Mouse (Mus musculus) kidney, postnatal 0 days (tissue): ENCODE measurements at regions not wholly inside any gene's neighbourhood (a gene's known extent, or its start where the extent isn't known, plus 50 kb on each side); places are given as distances from the start of the nearest gene placed in this dataset.

ENCODE experiments used
- ATAC-seq: fragments of 200-750 bp; cut with Nextera tagmentation; replicated peaks from 2 replicates; pipeline ENCODE4 v1.8.0; 2017; ENCODE audit warnings: low read depth, moderate number of reproducible peaks, moderate TSS enrichment, moderate library complexity; ENCODE audit not compliant: low FRiP score
- DNase-seq: peaks from one replicate; pipeline ENCODE4 v3.0.0-alpha.2; 2016; ENCODE audit warnings: low spot score
- H3K27ac ChIP-seq: fragments of 300-500 bp; sonication (generic); 2 replicates; pipeline ENCODE4 v1.5.1; 2014; ENCODE audit warnings: mild to moderate bottlenecking
- H3K27me3 ChIP-seq: fragments of 300-500 bp; sonication (generic); 2 replicates; pipeline ENCODE4 v1.6.1; 2014; ENCODE audit warnings: low read length, mixed read lengths; ENCODE audit not compliant: insufficient read depth
- H3K36me3 ChIP-seq: fragments of 300-500 bp; sonication (generic); 2 replicates; pipeline ENCODE4 v1.6.1; 2014; ENCODE audit warnings: low read length, mixed read lengths; ENCODE audit not compliant: insufficient read depth
- H3K4me1 ChIP-seq: fragments of 300-500 bp; sonication (generic); replicated peaks from 2 replicates; pipeline ENCODE4 v1.6.1; 2014; ENCODE audit warnings: antibody characterized with exemption, low read length, mixed read lengths; ENCODE audit not compliant: insufficient read depth
- H3K4me2 ChIP-seq: fragments of 300-500 bp; sonication (generic); 2 replicates; pipeline ENCODE4 v1.6.1; 2014; ENCODE audit warnings: mild to moderate bottlenecking, low read length, moderate library complexity, mixed read lengths
- H3K4me3 ChIP-seq: fragments of 300-500 bp; sonication (generic); replicated peaks from 2 replicates; pipeline ENCODE4 v1.5.1; 2014; ENCODE audit warnings: low read depth, low read length
- H3K9ac ChIP-seq: fragments of 300-500 bp; sonication (generic); 2 replicates; pipeline ENCODE4 v1.6.1; 2014; ENCODE audit warnings: low read depth, low read length
- H3K9me3 ChIP-seq: fragments of 300-500 bp; sonication (generic); replicated peaks from 2 replicates; pipeline ENCODE4 v1.6.1; 2016; ENCODE audit warnings: low read length, inconsistent platforms, mixed read lengths
- CTCF ChIP-seq: IDR thresholded peaks from 2 replicates; pipeline ENCODE4 v1.5.1; 2016; ENCODE audit warnings: antibody characterized with exemption, low read depth, mild to moderate bottlenecking, moderate library complexity
- WGBS: fragments of 180-500 bp; shearing (Covaris S2); extraction: QIAGEN DNeasy Blood & Tissue Kit; methylation state at CpG from one replicate; pipeline ENCODE4 v1.1.7; 2014; 5-methylcytosine and 5-hydroxymethylcytosine counted together

DNA sequence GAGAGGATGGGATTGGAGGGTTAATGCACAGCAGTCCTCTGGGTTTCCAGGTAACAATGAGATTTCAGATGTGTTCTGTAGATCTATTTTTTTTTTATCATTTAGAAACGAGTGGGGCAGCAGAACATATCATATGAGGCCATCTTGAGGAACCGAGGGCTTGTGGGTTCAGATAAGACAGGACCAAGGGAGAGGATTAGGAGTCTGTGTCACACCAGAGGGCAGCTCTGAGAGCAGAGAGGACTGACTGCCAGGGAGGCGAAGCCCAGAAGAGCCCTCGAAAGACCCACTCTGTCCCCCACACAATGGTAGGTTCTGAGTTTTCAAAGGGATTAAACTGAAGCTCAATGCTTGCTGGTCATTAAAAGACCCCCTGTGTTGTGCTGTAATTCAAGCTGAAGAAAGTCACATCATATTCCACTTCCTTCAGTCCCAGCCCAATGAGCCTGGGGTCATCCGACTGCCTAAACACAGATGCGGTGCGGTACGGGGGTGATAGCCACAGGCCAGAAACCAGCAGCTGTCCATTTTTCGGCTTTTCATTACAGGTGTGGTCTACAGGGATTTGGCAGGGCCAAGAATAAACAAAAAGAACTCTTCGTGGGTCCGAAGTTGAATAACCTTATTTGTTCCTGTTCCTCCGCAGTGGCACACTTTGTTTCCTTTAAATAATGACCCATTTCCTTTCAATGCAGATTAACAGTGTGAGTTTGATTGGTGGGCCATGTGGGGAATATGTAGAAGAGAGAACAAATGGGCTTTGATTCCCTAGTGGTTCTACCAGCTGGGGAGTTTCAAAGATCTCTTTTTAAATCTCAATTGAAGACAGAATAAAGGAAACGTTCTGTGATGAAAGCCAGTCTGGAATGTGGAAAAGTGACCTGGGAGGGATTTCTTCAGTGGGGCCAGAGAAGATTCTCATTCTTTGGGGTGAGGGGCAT lies 234.5 kb downstream of the Sec16b start:
- Histone ChIP-seq H3K9me3 (no peaks in the 10 kb centered on the region), H3K4me2 (no peak overlapping the region), H3K27me3 (no peaks in the 10 kb centered on the region), H3K9ac (no peak overlapping the region), H3K27ac (no peak overlapping the region), H3K36me3 (no peaks in the 10 kb centered on the region), H3K4me1 (no peaks in the 10 kb centered on the region), H3K4me3 (no peak overlapping the region)
- DNase-seq (no peak), ATAC-seq (no peak)
- no peak for TF ChIP-seq CTCF
- 59% methylated on average over 13 of the region's 13 CpGs for WGBS

GRCm38 (mm10) chr1:157745611-157746010 lies 239.1 kb downstream of the Sec16b start:
- H3K36me3 ChIP-seq: no peaks in the 10 kb centered on the region
- DNase-seq (peak; percentile 81), ATAC-seq (no peak)
- H3K27me3 ChIP-seq: no peaks in the 10 kb centered on the region
- TF ChIP-seq CTCF: peak; percentile 87
- H3K4me3 ChIP-seq: no peak overlapping the region
- no peak overlapping the region for H3K4me2 ChIP-seq
- H3K4me1 ChIP-seq: no peaks in the 10 kb centered on the region
- no peak overlapping the region for H3K9ac ChIP-seq
- no peaks in the 10 kb centered on the region for H3K9me3 ChIP-seq
- no peak overlapping the region for H3K27ac ChIP-seq

GRCm38 (mm10) chr1:157755015-157755649 lies 248.6 kb downstream of the Sec16b start:
- peak; percentile 35 for DNase-seq
- H3K4me1 ChIP-seq: no peaks in the 10 kb centered on the region
- no peak overlapping the region for H3K9ac ChIP-seq
- no peaks in the 10 kb centered on the region for H3K36me3 ChIP-seq
- WGBS: 20% methylated on average over 10 of the region's 10 CpGs
- no peak overlapping the region for H3K27ac ChIP-seq
- H3K9me3 ChIP-seq: no peaks in the 10 kb centered on the region
- H3K27me3 ChIP-seq: no peaks in the 10 kb centered on the region
- ATAC-seq: no peak
- H3K4me2 ChIP-seq: no peak overlapping the region
- H3K4me3 ChIP-seq: no peak overlapping the region
- no peak for TF ChIP-seq CTCF

- Histone ChIP-seq H3K4me3 (no peak overlapping the region), H3K9me3 (no peaks in the 10 kb centered on the region), H3K9ac (no peak overlapping the region), H3K27me3 (no peaks in the 10 kb centered on the region), H3K36me3 (no peaks in the 10 kb centered on the region), H3K4me2 (no peak overlapping the region), H3K4me1 (no peaks in the 10 kb centered on the region), H3K27ac (no peak overlapping the region)
- no peak for TF ChIP-seq CTCF
- 81% methylated on average over 3 of the region's 3 CpGs for WGBS
- no peak for DNase-seq
- no peak for ATAC-seq
Observed at GRCm38 (mm10) chr1:157756977-157757376, 250.4 kb downstream of the Sec16b start.

- H3K4me1 ChIP-seq: no peaks in the 10 kb centered on the region
- 91% methylated on average over 1 of the region's 1 CpGs for WGBS
- no peak overlapping the region for H3K4me3 ChIP-seq
- TF ChIP-seq CTCF: peak; percentile 38; the same call in 1 of the 2 replicates
- no peak overlapping the region for H3K27ac ChIP-seq
- no peaks in the 10 kb centered on the region for H3K36me3 ChIP-seq
- no peaks in the 10 kb centered on the region for H3K27me3 ChIP-seq
- H3K4me2 ChIP-seq: no peak overlapping the region
- DNase-seq: no peak
- H3K9ac ChIP-seq: no peak overlapping the region
- no peaks in the 10 kb centered on the region for H3K9me3 ChIP-seq
- no peak for ATAC-seq
Observed at GRCm38 (mm10) chr1:157758337-157758736, 251.8 kb downstream of the Sec16b start.

DNA sequence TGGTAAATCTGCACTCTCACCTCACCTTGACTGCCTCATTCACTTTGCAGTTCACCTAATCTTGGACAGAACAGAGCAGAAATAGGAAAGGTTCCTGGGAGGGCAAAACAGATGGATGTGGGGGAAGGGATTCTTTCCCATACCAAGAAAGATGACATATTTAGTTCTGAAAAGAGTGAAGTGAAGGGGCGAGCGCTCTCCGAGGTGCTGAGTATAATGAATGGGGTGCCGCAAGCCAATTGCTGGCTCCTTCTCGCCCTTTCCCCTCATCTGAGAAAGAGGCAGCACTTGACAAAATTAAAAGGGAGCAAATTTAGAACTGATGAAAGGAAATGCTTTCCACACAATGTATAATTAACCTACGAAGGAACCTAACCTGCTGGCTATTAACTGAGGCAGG lies 261.7 kb downstream of the Sec16b start:
- H3K36me3 ChIP-seq: no peaks in the 10 kb centered on the region
- H3K4me2 ChIP-seq: no peak overlapping the region
- no peak overlapping the region for H3K27ac ChIP-seq
- H3K9ac ChIP-seq: no peak overlapping the region
- no peak for ATAC-seq
- H3K4me1 ChIP-seq: no peaks in the 10 kb centered on the region
- H3K9me3 ChIP-seq: no peaks in the 10 kb centered on the region
- H3K4me3 ChIP-seq: no peak overlapping the region
- WGBS: 46% methylated on average over 6 of the region's 6 CpGs
- TF ChIP-seq CTCF: no peak
- H3K27me3 ChIP-seq: no peaks in the 10 kb centered on the region
- DNase-seq: peak; percentile 34
